In genomic region chr2:127079881-127080590, GRCm38 (mm10) we compare ENCODE assay signal across 11 mouse cellular contexts. TPM values are rescaled to one million over a fixed set of nuclear protein-coding genes. Genes with fewer than 3 reads are reported as not detected.
DNase-seq lines count a peak whose midpoint lies in the region; ATAC-seq and TF ChIP-seq lines count a peak whose summit lies in the region.
"Had no signal": no experiment of that assay in that cellular context is flagged by ENCODE, and none has a peak within 500 bp of the region (broad histone marks: within the 10 kb centered on the region; RNA-seq: fewer than 3 reads in every experiment).

No protein-coding gene starts in this region.

- peak overlapping the region; percentile 13; the same call in 1 of the 2 replicates for H3K9ac ChIP-seq in liver, embryonic 14.5 days (replicated peaks)
- H3K9ac ChIP-seq: forebrain, embryonic 12.5 days; hindbrain, embryonic 14.5 days; lung, embryonic 15.5 days had no signal

- peak overlapping the region; percentile 52 for H3K4me2 ChIP-seq in liver, embryonic 14.5 days (ENCODE audit: low read depth)
- H3K4me2 ChIP-seq: forebrain, embryonic 12.5 days; hindbrain, embryonic 14.5 days; lung, embryonic 15.5 days had no signal

- TF ChIP-seq EP300 in liver, embryonic 14.5 days (IDR thresholded peaks at IDR 0.05; ENCODE audit: low read depth) = no peak

- 59% methylated on average over 11 of the region's 11 CpGs for WGBS in liver, embryonic 14.5 days (ENCODE audit: insufficient replicate concordance)

- peak; percentile 48 for ATAC-seq in liver, embryonic 14.5 days (ENCODE audit: insufficient read depth)

- H3K27ac ChIP-seq in liver, embryonic 14.5 days = peak overlapping the region; percentile 52
- H3K27ac ChIP-seq: forebrain, embryonic 12.5 days; hindbrain, embryonic 14.5 days; lung, embryonic 15.5 days had no signal

- H3K4me3 ChIP-seq in liver, embryonic 14.5 days (ENCODE audit: insufficient read depth in 1 of 2, low read depth in 2 of 2, low read length in 2 of 2) = no peak overlapping the region
- H3K4me3 ChIP-seq: forebrain, embryonic 12.5 days; lung, embryonic 15.5 days had no signal

- no peak for TF ChIP-seq CTCF in liver, embryonic 14.5 days (IDR thresholded peaks at IDR 0.05; ENCODE audit: low read depth)

- H3K27me3 ChIP-seq in liver, embryonic 14.5 days (ENCODE audit: control insufficient read depth, insufficient read depth, low read length) = no peaks in the 10 kb centered on the region
- H3K27me3 ChIP-seq: forebrain, embryonic 12.5 days; lung, embryonic 15.5 days had no signal

- DNase-seq in lung, postnatal 25 days (ENCODE audit: low spot score) = peak; percentile 25
- DNase-seq in lung, postnatal 14 days = no peak
- DNase-seq in kidney, adult 8-10 months = peak; percentile 73 to 82
- DNase-seq in liver, embryonic 14.5 days (ENCODE audit: low read depth in 3 of 3, low spot score in 3 of 3) = no peak
- DNase-seq in urinary bladder, postnatal 10 days (ENCODE audit: low spot score) = no peak
- no peak for DNase-seq in MN1 (ENCODE audit: low spot score)
- no peak for DNase-seq in thymus, adult 18-20 months
- DNase-seq: gastrocnemius, postnatal 25 days had no signal

- H3K4me1 ChIP-seq in liver, embryonic 14.5 days (replicated peaks; ENCODE audit: control insufficient read depth in 2 of 2, insufficient read depth in 2 of 2, low read length in 1 of 2) = peaks cover 16 to 17% of the 10 kb centered on the region in 2 experiments
- H3K4me1 ChIP-seq: forebrain, embryonic 12.5 days; lung, embryonic 15.5 days had no signal

- H3K36me3 ChIP-seq in liver, embryonic 14.5 days (replicated peaks; ENCODE audit: control insufficient read depth, insufficient read depth, low read depth) = no peaks in the 10 kb centered on the region
- H3K36me3 ChIP-seq: forebrain, embryonic 12.5 days; lung, embryonic 15.5 days had no signal

- H3K9me3 ChIP-seq in liver, embryonic 14.5 days (ENCODE audit: control insufficient read depth, low read length) = no peaks in the 10 kb centered on the region
- H3K9me3 ChIP-seq: forebrain, embryonic 12.5 days; lung, embryonic 15.5 days had no signal

RNA-seq across cellular contexts. Expression of gene Blvra, which starts 9.6 kb away (rescaled TPM):
- polyA plus RNA-seq in liver, embryonic 14.5 days (2012; rRNA removed) = 15.3 and 25.1 TPM in 2 replicates
- polyA plus RNA-seq in liver, embryonic 14.5 days (2014; fragmentation: Nextera tagmentation; extraction: Ambion mirVana) = 63.7 and 65.1 TPM in 2 replicates

RNA-seq across cellular contexts. Expression of gene Ncaph, which starts 53.7 kb away (rescaled TPM):
- 19.7 and 33.9 TPM in 2 replicates for polyA plus RNA-seq in liver, embryonic 14.5 days (2012; rRNA removed)
- polyA plus RNA-seq in liver, embryonic 14.5 days (2014; fragmentation: Nextera tagmentation; extraction: Ambion mirVana) = 58.4 and 65.2 TPM in 2 replicates

Comparison
In these comparisons a context has a peak if more than half of its experiments do, and no peak if none do; other contexts are left out.
1. DNase-seq: peak in lung, postnatal 25 days (single experiment) and kidney, adult 8-10 months (2 of 2); none in lung, postnatal 14 days (single experiment), liver, embryonic 14.5 days (0 of 3), urinary bladder, postnatal 10 days (single experiment), MN1 (single experiment) and thymus, adult 18-20 months (0 of 2).